Mouse (Mus musculus) cerebellum, adult 2 months (tissue): ENCODE measurements around the gene Gjd2. TPM values are rescaled to one million over a fixed set of nuclear protein-coding genes. Genes with fewer than 3 reads are reported as not detected.

Source experiments
- DNase-seq, 2 experiments: peaks; one replicate each; pipeline ENCODE4 v3.0.0; 2021
- H3K27ac ChIP-seq: fragments of 200-500 bp; 2 replicates; pipeline ENCODE4 v1.5.1; 2012; ENCODE audit warnings: low read length, control low read depth, inconsistent platforms; ENCODE audit not compliant: insufficient read depth
- H3K27me3 ChIP-seq: fragments of 200-500 bp; 2 replicates; pipeline ENCODE4 v1.6.1; 2012; ENCODE audit warnings: inconsistent platforms, mild to moderate bottlenecking, low read length, moderate library complexity; ENCODE audit not compliant: control insufficient read depth, insufficient read depth
- H3K4me1 ChIP-seq: fragments of 200-500 bp; 2 replicates; pipeline ENCODE4 v1.6.1; 2011; ENCODE audit warnings: low read length; ENCODE audit not compliant: control insufficient read depth, insufficient read depth
- H3K4me3 ChIP-seq: fragments of 200-500 bp; replicated peaks from 2 replicates; pipeline ENCODE3; 2011; ENCODE audit warnings: mild to moderate bottlenecking, low read depth, low read length, control low read depth; ENCODE audit not compliant: insufficient read depth
- CTCF ChIP-seq: fragments of 200-500 bp; IDR thresholded peaks from 2 replicates; pipeline ENCODE4 v1.5.1; 2011; ENCODE audit warnings: low read depth, mild to moderate bottlenecking, control low read depth, low read length, moderate library complexity, borderline replicate concordance; ENCODE audit not compliant: insufficient read depth
- POLR2A ChIP-seq: fragments of 200-500 bp; IDR thresholded peaks from 2 replicates; pipeline ENCODE4 v1.6.1; 2011; ENCODE audit warnings: low read length, control low read depth, borderline replicate concordance; ENCODE audit not compliant: insufficient read depth
- WGBS: fragments of 180-500 bp; shearing (Covaris S2); methylation state at CpG from one replicate; pipeline ENCODE4 v1.1.7; 2018; 5-methylcytosine and 5-hydroxymethylcytosine counted together
- polyA plus RNA-seq: library from polyadenylated mRNA; depleted of rRNA; stranded (reverse); fragments of >200 nt; gene quantifications from 2 replicates; pipeline ENCODE4 v1.2.3, GENCODE M21; 2012

Gene Gjd2
- polyA plus RNA-seq, 1 experiment = 12.8 TPM

DNA sequence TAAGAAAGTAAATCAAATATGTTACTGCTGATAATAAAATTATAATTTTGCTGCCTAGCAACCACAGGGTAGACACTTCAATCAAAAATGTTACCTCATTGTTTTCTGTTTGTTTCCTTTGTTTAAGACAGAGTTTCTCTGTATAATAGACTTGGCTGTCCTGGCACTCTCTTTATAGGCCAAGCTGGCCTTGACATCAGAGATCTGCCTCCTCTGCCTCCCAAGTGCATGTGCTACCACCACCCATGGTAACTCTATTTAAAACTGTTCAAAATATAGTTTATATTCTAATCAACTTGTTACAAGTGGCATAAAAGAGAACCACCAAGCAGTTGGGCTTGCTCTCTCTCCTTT, 6.8 kb upstream of the Gjd2 start:
- TF ChIP-seq CTCF = no peak
- no peaks in the 10 kb centered on the region for H3K27me3 ChIP-seq
- no peaks in the 10 kb centered on the region for H3K4me1 ChIP-seq
- no peak overlapping the region for H3K4me3 ChIP-seq
- DNase-seq = no peak
- no peak overlapping the region for H3K27ac ChIP-seq

GRCm38 (mm10) chr2:114019474-114020209, 6.2 kb upstream of the Gjd2 start:
- Histone ChIP-seq H3K27me3 (no peaks in the 10 kb centered on the region), H3K4me3 (no peak overlapping the region), H3K27ac (no peak overlapping the region), H3K4me1 (no peaks in the 10 kb centered on the region)
- no peak for DNase-seq
- TF ChIP-seq CTCF (no peak), POLR2A (no peak)
- WGBS = 60% methylated on average over 11 of the region's 11 CpGs

DNA sequence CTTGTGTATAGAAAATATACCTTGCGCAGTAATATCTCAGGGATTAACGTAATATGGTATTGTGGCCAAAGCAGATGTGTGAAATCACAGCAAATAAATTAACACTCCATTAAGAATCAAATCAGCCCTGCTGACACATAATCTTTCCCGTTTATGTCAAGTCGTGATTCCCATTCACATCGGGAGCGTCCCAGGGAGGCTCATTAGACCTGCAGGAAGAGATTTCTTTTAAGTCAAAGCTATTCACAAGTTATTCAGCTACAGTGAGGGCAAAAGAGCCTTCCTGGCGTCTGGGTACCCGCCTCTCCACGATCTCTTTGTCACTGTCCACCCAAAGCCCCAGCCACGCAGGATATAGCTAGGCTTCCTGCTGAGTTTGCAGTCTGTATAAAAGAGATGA, 4.7 kb upstream of the Gjd2 start:
- no peak for TF ChIP-seq POLR2A
- no peak for TF ChIP-seq CTCF
- no peak overlapping the region for H3K4me3 ChIP-seq
- H3K27ac ChIP-seq = no peak overlapping the region
- WGBS = 36% methylated on average over 10 of the region's 10 CpGs
- no peak for DNase-seq
- no peaks in the 10 kb centered on the region for H3K27me3 ChIP-seq
- no peaks in the 10 kb centered on the region for H3K4me1 ChIP-seq

GRCm38 (mm10) chr2:114014839-114015238, 1.4 kb upstream of the Gjd2 start:
- no peak for DNase-seq

GRCm38 (mm10) chr2:114013846-114014245, 427 bp upstream of the Gjd2 start:
- 8% methylated on average over 13 of the region's 13 CpGs for WGBS
- Histone ChIP-seq H3K4me1 (no peaks in the 10 kb centered on the region), H3K27me3 (no peaks in the 10 kb centered on the region), H3K27ac (no peak overlapping the region), H3K4me3 (peak overlapping the region; percentile 67)
- TF ChIP-seq POLR2A (no peak), CTCF (no peak)
- peak in 1 of 2 experiments; percentile 23 for DNase-seq

More at GRCm38 (mm10) chr2:114014839-114015238, 1.4 kb upstream of the Gjd2 start:
- no peaks in the 10 kb centered on the region for H3K27me3 ChIP-seq
- TF ChIP-seq POLR2A = no peak
- no peak for TF ChIP-seq CTCF
- H3K4me3 ChIP-seq = no peak overlapping the region
- 81% methylated on average over 6 of the region's 6 CpGs for WGBS
- no peaks in the 10 kb centered on the region for H3K4me1 ChIP-seq
- no peak overlapping the region for H3K27ac ChIP-seq

DNA sequence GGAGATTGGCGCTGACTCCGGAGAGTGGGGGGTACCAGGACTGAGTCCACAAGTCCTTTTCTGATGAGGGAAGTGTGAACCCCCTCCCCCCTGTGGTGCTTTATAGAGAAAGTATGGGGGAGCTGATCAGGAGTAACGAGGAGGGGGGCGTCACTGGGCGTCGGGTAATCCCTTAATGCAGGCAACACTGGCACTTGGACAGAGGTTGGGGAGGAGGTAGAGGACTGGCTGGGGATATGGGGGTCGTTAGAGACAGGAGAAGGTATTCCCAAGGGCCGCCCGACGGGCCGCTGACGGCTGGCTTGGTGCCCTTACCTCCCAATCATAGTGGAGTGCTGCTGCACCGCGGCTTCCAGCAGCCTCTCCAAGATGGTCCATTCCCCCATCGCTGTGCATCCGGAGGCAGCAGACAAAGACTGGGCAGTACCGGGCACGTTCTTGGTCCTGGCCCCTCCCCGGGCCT, 639 bp downstream of the Gjd2 start:
- peak overlapping the region; percentile 67 for H3K4me3 ChIP-seq
- peak; percentile 31 to 33 for DNase-seq
- WGBS = 3% methylated on average over 19 of the region's 19 CpGs
- H3K27me3 ChIP-seq = no peaks in the 10 kb centered on the region
- no peaks in the 10 kb centered on the region for H3K4me1 ChIP-seq
- TF ChIP-seq CTCF = no peak
- no peak for TF ChIP-seq POLR2A
- no peak overlapping the region for H3K27ac ChIP-seq

GRCm38 (mm10) chr2:114011838-114012237, 1.6 kb downstream of the Gjd2 start:
- H3K27me3 ChIP-seq = no peaks in the 10 kb centered on the region

GRCm38 (mm10) chr2:114008321-114008720, 5.1 kb downstream of the Gjd2 start:
- TF ChIP-seq CTCF = no peak
- no peak for TF ChIP-seq POLR2A
- no peak for DNase-seq
- WGBS = 94% methylated on average over 2 of the region's 2 CpGs
- H3K4me3 ChIP-seq = no peak overlapping the region
- no peaks in the 10 kb centered on the region for H3K27me3 ChIP-seq
- no peak overlapping the region for H3K27ac ChIP-seq
- H3K4me1 ChIP-seq = peaks cover 4% of the 10 kb centered on the region

More at GRCm38 (mm10) chr2:114011838-114012237, 1.6 kb downstream of the Gjd2 start:
- H3K4me3 ChIP-seq = no peak overlapping the region
- H3K4me1 ChIP-seq = no peaks in the 10 kb centered on the region
- no peak for DNase-seq
- H3K27ac ChIP-seq = no peak overlapping the region
- TF ChIP-seq POLR2A = no peak
- no peak for TF ChIP-seq CTCF
- WGBS = 78% methylated on average over 4 of the region's 4 CpGs
